Mouse (Mus musculus) midbrain, embryonic 16.5 days (tissue): ENCODE measurements around the gene Pde4d. TPM values are rescaled to one million over a fixed set of nuclear protein-coding genes. Genes with fewer than 3 reads are reported as not detected.

ENCODE experiments used
- ATAC-seq: fragments of 200-750 bp; cut with Nextera tagmentation; 2 replicates; pipeline ENCODE4 v1.8.0; 2017; ENCODE audit warnings: moderate TSS enrichment
- H3K27ac ChIP-seq: fragments of 300-500 bp; sonication (generic); 2 replicates; pipeline ENCODE4 v1.5.1; 2014; ENCODE audit warnings: mild to moderate bottlenecking, low read length, mixed read lengths
- H3K27me3 ChIP-seq: fragments of 300-500 bp; sonication (generic); 2 replicates; pipeline ENCODE4 v1.6.1; 2014; ENCODE audit warnings: low read depth, low read length, mixed read lengths; ENCODE audit not compliant: control insufficient read depth, insufficient read depth
- H3K36me3 ChIP-seq: fragments of 300-500 bp; sonication (generic); 2 replicates; pipeline ENCODE4 v1.6.1; 2014; ENCODE audit warnings: mild to moderate bottlenecking, low read length, moderate library complexity, mixed read lengths; ENCODE audit not compliant: control insufficient read depth, insufficient read depth
- H3K4me1 ChIP-seq: fragments of 300-500 bp; sonication (generic); 2 replicates; pipeline ENCODE4 v1.6.1; 2014; ENCODE audit warnings: mild to moderate bottlenecking, low read length, mixed read lengths; ENCODE audit not compliant: control insufficient read depth, insufficient read depth
- H3K4me2 ChIP-seq: fragments of 300-500 bp; sonication (generic); 2 replicates; pipeline ENCODE4 v1.6.1; 2014; ENCODE audit warnings: mild to moderate bottlenecking, low read length, mixed read lengths
- H3K4me3 ChIP-seq: fragments of 300-500 bp; sonication (generic); 2 replicates; pipeline ENCODE4 v1.5.1; 2014; ENCODE audit warnings: low read depth, mild to moderate bottlenecking, low read length, moderate library complexity, mixed read lengths
- H3K9ac ChIP-seq: fragments of 300-500 bp; sonication (generic); 2 replicates; pipeline ENCODE4 v1.6.1; 2014; ENCODE audit warnings: low read depth, low read length, mixed read lengths
- H3K9me3 ChIP-seq: fragments of 300-500 bp; sonication (generic); replicated peaks from 2 replicates; pipeline ENCODE4 v1.6.1; 2014; ENCODE audit warnings: mild to moderate bottlenecking, low read length, mixed read lengths; ENCODE audit not compliant: control insufficient read depth, poor library complexity, severe bottlenecking
- WGBS: fragments of 180-500 bp; shearing (Covaris S2); extraction: QIAGEN DNeasy Blood & Tissue Kit; methylation state at CpG from one replicate; pipeline ENCODE4 v1.1.7; 2014; 5-methylcytosine and 5-hydroxymethylcytosine counted together
- polyA plus RNA-seq: library from polyadenylated mRNA; unstranded; fragments of >200 nt; fragmentation: Nextera tagmentation; extraction: Ambion mirVana; gene quantifications from 2 replicates; pipeline ENCODE4 v1.2.1, GENCODE M21; 2015

Pde4d gene
- polyA plus RNA-seq, 1 experiment from 2014 or later: 22.6 TPM

GRCm38 (mm10) chr13:109448121-109448520 is 998.4 kb downstream of the Pde4d start:
- H3K4me2 ChIP-seq: no peak overlapping the region
- H3K36me3 ChIP-seq: no peaks in the 10 kb centered on the region
- H3K27ac ChIP-seq: no peak overlapping the region
- no peak overlapping the region for H3K9ac ChIP-seq
- ATAC-seq: no peak
- no peaks in the 10 kb centered on the region for H3K27me3 ChIP-seq
- H3K4me1 ChIP-seq: peaks cover 19% of the 10 kb centered on the region
- WGBS: 92% methylated on average over 5 of the region's 5 CpGs
- H3K9me3 ChIP-seq: peaks cover 5% of the 10 kb centered on the region; the same call in 1 of the 2 replicates
- no peak overlapping the region for H3K4me3 ChIP-seq

- Histone ChIP-seq H3K27me3 (no peaks in the 10 kb centered on the region), H3K4me2 (no peak overlapping the region), H3K4me1 (no peaks in the 10 kb centered on the region), H3K36me3 (no peaks in the 10 kb centered on the region), H3K9me3 (0 out of 2 replicates have a peak, but pooled peaks cover 2% of the 10 kb centered on the region), H3K4me3 (no peak overlapping the region), H3K9ac (no peak overlapping the region), H3K27ac (no peak overlapping the region)
- no peak for ATAC-seq
These were observed 1024.6 kb downstream of the Pde4d start for GRCm38 (mm10) chr13:109474344-109474743.

GRCm38 (mm10) chr13:109481446-109481845 is 1031.7 kb downstream of the Pde4d start:
- Histone ChIP-seq H3K27me3 (no peaks in the 10 kb centered on the region), H3K9me3 (no peaks in the 10 kb centered on the region), H3K27ac (no peak overlapping the region), H3K4me2 (no peak overlapping the region), H3K9ac (no peak overlapping the region), H3K36me3 (no peaks in the 10 kb centered on the region), H3K4me3 (no peak overlapping the region), H3K4me1 (no peaks in the 10 kb centered on the region)
- WGBS: 50% methylated on average over 7 of the region's 7 CpGs
- ATAC-seq: no peak

GRCm38 (mm10) chr13:109486166-109486565 is 1036.4 kb downstream of the Pde4d start:
- no peaks in the 10 kb centered on the region for H3K9me3 ChIP-seq
- no peak overlapping the region for H3K9ac ChIP-seq
- no peak for ATAC-seq
- no peak overlapping the region for H3K4me2 ChIP-seq
- H3K36me3 ChIP-seq: no peaks in the 10 kb centered on the region
- no peak overlapping the region for H3K4me3 ChIP-seq
- H3K27ac ChIP-seq: no peak overlapping the region
- no peaks in the 10 kb centered on the region for H3K27me3 ChIP-seq
- WGBS: 55% methylated on average over 6 of the region's 6 CpGs
- H3K4me1 ChIP-seq: peaks cover 10% of the 10 kb centered on the region

GRCm38 (mm10) chr13:109487378-109487777 is 1037.6 kb downstream of the Pde4d start:
- Histone ChIP-seq H3K36me3 (no peaks in the 10 kb centered on the region), H3K27ac (no peak overlapping the region), H3K9ac (no peak overlapping the region), H3K4me2 (no peak overlapping the region), H3K4me1 (peaks cover 14% of the 10 kb centered on the region), H3K27me3 (no peaks in the 10 kb centered on the region), H3K9me3 (no peaks in the 10 kb centered on the region), H3K4me3 (no peak overlapping the region)
- WGBS: 23% methylated on average over 2 of the region's 2 CpGs
- no peak for ATAC-seq

GRCm38 (mm10) chr13:109490853-109491252 is 1041.1 kb downstream of the Pde4d start:
- no peaks in the 10 kb centered on the region for H3K27me3 ChIP-seq
- H3K4me3 ChIP-seq: no peak overlapping the region
- ATAC-seq: 0 out of 2 replicates have a peak, but pooled peaks have one; percentile 52
- H3K9me3 ChIP-seq: no peaks in the 10 kb centered on the region
- peaks cover 15% of the 10 kb centered on the region for H3K4me1 ChIP-seq
- H3K9ac ChIP-seq: no peak overlapping the region
- peak overlapping the region; percentile 26; the same call in 1 of the 2 replicates for H3K27ac ChIP-seq
- H3K4me2 ChIP-seq: no peak overlapping the region
- no peaks in the 10 kb centered on the region for H3K36me3 ChIP-seq
- 19% methylated on average over 2 of the region's 2 CpGs for WGBS

- Histone ChIP-seq H3K4me1 (peaks cover 13% of the 10 kb centered on the region), H3K9ac (no peak overlapping the region), H3K4me3 (no peak overlapping the region), H3K36me3 (no peaks in the 10 kb centered on the region), H3K4me2 (no peak overlapping the region), H3K27ac (no peak overlapping the region), H3K27me3 (no peaks in the 10 kb centered on the region), H3K9me3 (no peaks in the 10 kb centered on the region)
- 37% methylated on average over 4 of the region's 4 CpGs for WGBS
- no peak for ATAC-seq
These were observed 1042.1 kb downstream of the Pde4d start for GRCm38 (mm10) chr13:109491829-109492228.

- no peak for ATAC-seq
- H3K9ac ChIP-seq: no peak overlapping the region
- no peaks in the 10 kb centered on the region for H3K27me3 ChIP-seq
- WGBS: 78% methylated on average over 9 of the region's 9 CpGs
- no peaks in the 10 kb centered on the region; the same call in 1 of the 2 replicates for H3K4me1 ChIP-seq
- no peak overlapping the region for H3K4me3 ChIP-seq
- no peak overlapping the region for H3K4me2 ChIP-seq
- no peak overlapping the region for H3K27ac ChIP-seq
- no peaks in the 10 kb centered on the region for H3K9me3 ChIP-seq
- no peaks in the 10 kb centered on the region for H3K36me3 ChIP-seq
These were observed 1050.6 kb downstream of the Pde4d start for GRCm38 (mm10) chr13:109500336-109500735.

GRCm38 (mm10) chr13:109502796-109503195 is 1053.0 kb downstream of the Pde4d start:
- H3K27ac ChIP-seq: no peak overlapping the region
- H3K4me3 ChIP-seq: no peak overlapping the region
- H3K4me1 ChIP-seq: no peaks in the 10 kb centered on the region; the same call in 1 of the 2 replicates
- 83% methylated on average over 7 of the region's 7 CpGs for WGBS
- no peak overlapping the region for H3K9ac ChIP-seq
- no peak for ATAC-seq
- H3K4me2 ChIP-seq: no peak overlapping the region
- H3K9me3 ChIP-seq: no peaks in the 10 kb centered on the region
- no peaks in the 10 kb centered on the region for H3K36me3 ChIP-seq
- no peaks in the 10 kb centered on the region for H3K27me3 ChIP-seq
